Mouse (Mus musculus) liver, embryonic 15.5 days (tissue): Measurements from ENCODE around the gene Fgl2. TPM values are rescaled to one million over a fixed set of nuclear protein-coding genes. Genes with fewer than 3 reads are reported as not detected.

Experiments
- ATAC-seq: fragments of 200-750 bp; cut with Nextera tagmentation; 2 replicates; pipeline ENCODE4 v1.8.0; 2017; ENCODE audit warnings: moderate number of reproducible peaks, mild to moderate bottlenecking, moderate library complexity; ENCODE audit not compliant: insufficient read depth
- H3K27ac ChIP-seq: fragments of 300-500 bp; sonication (generic); replicated peaks from 2 replicates; pipeline ENCODE4 v1.5.1; 2015; ENCODE audit warnings: mild to moderate bottlenecking, inconsistent platforms
- H3K27me3 ChIP-seq: fragments of 300-500 bp; sonication (generic); 2 replicates; pipeline ENCODE4 v1.6.1; 2015; ENCODE audit warnings: mild to moderate bottlenecking, inconsistent platforms
- H3K36me3 ChIP-seq: fragments of 300-500 bp; sonication (generic); replicated peaks from 2 replicates; pipeline ENCODE4 v1.6.1; 2015; ENCODE audit warnings: moderate library complexity, mild to moderate bottlenecking, inconsistent platforms
- H3K4me1 ChIP-seq: fragments of 300-500 bp; sonication (generic); replicated peaks from 2 replicates; pipeline ENCODE4 v1.6.1; 2015; ENCODE audit warnings: inconsistent platforms
- H3K4me2 ChIP-seq: fragments of 300-500 bp; sonication (generic); 2 replicates; pipeline ENCODE4 v1.6.1; 2015; ENCODE audit warnings: moderate library complexity, mild to moderate bottlenecking, inconsistent platforms
- H3K4me3 ChIP-seq: fragments of 300-500 bp; sonication (generic); replicated peaks from 2 replicates; pipeline ENCODE4 v1.5.1; 2015; ENCODE audit warnings: mild to moderate bottlenecking, inconsistent platforms
- H3K9ac ChIP-seq: fragments of 300-500 bp; sonication (generic); 2 replicates; pipeline ENCODE4 v1.6.1; 2015; ENCODE audit warnings: moderate library complexity, mild to moderate bottlenecking, inconsistent platforms
- H3K9me3 ChIP-seq: fragments of 300-500 bp; sonication (generic); replicated peaks from 2 replicates; pipeline ENCODE4 v1.6.1; 2016; ENCODE audit warnings: inconsistent platforms
- WGBS: fragments of 180-500 bp; shearing (Covaris S2); methylation state at CpG from one replicate; pipeline ENCODE4 v1.1.7; 2015; ENCODE audit warnings: mixed read lengths; ENCODE audit not compliant: insufficient replicate concordance; 5-methylcytosine and 5-hydroxymethylcytosine counted together
- polyA plus RNA-seq: library from polyadenylated mRNA; unstranded; fragments of >200 nt; fragmentation: Nextera tagmentation; extraction: Ambion mirVana; gene quantifications from 2 replicates; pipeline ENCODE4 v1.2.1, GENCODE M21; 2015

The Fgl2 gene
- polyA plus RNA-seq, 1 experiment from 2014 or later: 2.7 TPM

- no peak for ATAC-seq
- no peak overlapping the region for H3K4me3 ChIP-seq
- no peak overlapping the region for H3K9ac ChIP-seq
- H3K4me2 ChIP-seq: no peak overlapping the region
- no peaks in the 10 kb centered on the region for H3K27me3 ChIP-seq
- H3K4me1 ChIP-seq: no peaks in the 10 kb centered on the region
- H3K36me3 ChIP-seq: no peaks in the 10 kb centered on the region
- WGBS: 39% methylated on average over 4 of the region's 4 CpGs
- no peak overlapping the region for H3K27ac ChIP-seq
- no peaks in the 10 kb centered on the region for H3K9me3 ChIP-seq
Measured at GRCm38 (mm10) chr5:21366338-21367053, 5.9 kb upstream of the Fgl2 start.

GRCm38 (mm10) chr5:21367514-21367913 lies 4.9 kb upstream of the Fgl2 start:
- peaks cover 3% of the 10 kb centered on the region for H3K27me3 ChIP-seq
- no peak overlapping the region for H3K27ac ChIP-seq
- no peak for ATAC-seq
- no peak overlapping the region for H3K4me2 ChIP-seq
- no peaks in the 10 kb centered on the region for H3K4me1 ChIP-seq
- no peak overlapping the region for H3K9ac ChIP-seq
- 31% methylated on average over 2 of the region's 2 CpGs for WGBS
- no peak overlapping the region for H3K4me3 ChIP-seq
- H3K9me3 ChIP-seq: no peaks in the 10 kb centered on the region
- no peaks in the 10 kb centered on the region for H3K36me3 ChIP-seq

- no peak for ATAC-seq
- WGBS: 54% methylated on average over 5 of the region's 5 CpGs
Measured at GRCm38 (mm10) chr5:21370218-21370947, 2.1 kb upstream of the Fgl2 start.

GRCm38 (mm10) chr5:21371920-21372319 lies 522 bp upstream of the Fgl2 start:
- Histone ChIP-seq H3K27me3 (peaks cover 13% of the 10 kb centered on the region), H3K4me1 (no peaks in the 10 kb centered on the region), H3K4me3 (no peak overlapping the region), H3K4me2 (peak overlapping the region; percentile 59; the same call in 1 of the 2 replicates), H3K36me3 (no peaks in the 10 kb centered on the region), H3K9ac (no peak overlapping the region), H3K27ac (no peak overlapping the region), H3K9me3 (no peaks in the 10 kb centered on the region)
- 33% methylated on average over 5 of the region's 5 CpGs for WGBS
- no peak for ATAC-seq

More at GRCm38 (mm10) chr5:21370218-21370947, 2.1 kb upstream of the Fgl2 start:
- Histone ChIP-seq H3K9ac (no peak overlapping the region), H3K36me3 (no peaks in the 10 kb centered on the region), H3K4me2 (no peak overlapping the region), H3K4me1 (no peaks in the 10 kb centered on the region), H3K9me3 (no peaks in the 10 kb centered on the region), H3K27ac (no peak overlapping the region), H3K27me3 (peaks cover 13% of the 10 kb centered on the region), H3K4me3 (no peak overlapping the region)

- Histone ChIP-seq H3K4me1 (no peaks in the 10 kb centered on the region), H3K9me3 (no peaks in the 10 kb centered on the region), H3K27ac (no peak overlapping the region), H3K4me3 (peak overlapping the region; percentile 50), H3K27me3 (peaks cover 13% of the 10 kb centered on the region), H3K36me3 (no peaks in the 10 kb centered on the region), H3K9ac (no peak overlapping the region), H3K4me2 (peak overlapping the region; percentile 59)
- no peak for ATAC-seq
- WGBS: 46% methylated on average over 7 of the region's 7 CpGs
Measured at GRCm38 (mm10) chr5:21373180-21373518, 707 bp downstream of the Fgl2 start.

GRCm38 (mm10) chr5:21376935-21377334 lies 4.5 kb downstream of the Fgl2 start:
- Histone ChIP-seq H3K27me3 (peaks cover 13% of the 10 kb centered on the region), H3K36me3 (no peaks in the 10 kb centered on the region), H3K4me3 (no peak overlapping the region), H3K9me3 (no peaks in the 10 kb centered on the region), H3K9ac (no peak overlapping the region), H3K4me2 (no peak overlapping the region), H3K4me1 (no peaks in the 10 kb centered on the region), H3K27ac (no peak overlapping the region)
- 88% methylated on average over 4 of the region's 4 CpGs for WGBS
- ATAC-seq: no peak

- Histone ChIP-seq H3K27me3 (0 out of 2 replicates have a peak, but pooled peaks cover 2% of the 10 kb centered on the region), H3K4me1 (no peaks in the 10 kb centered on the region; the same call in 1 of the 2 replicates), H3K27ac (no peak overlapping the region), H3K4me3 (no peak overlapping the region), H3K36me3 (no peaks in the 10 kb centered on the region), H3K4me2 (no peak overlapping the region), H3K9ac (no peak overlapping the region), H3K9me3 (no peaks in the 10 kb centered on the region)
- ATAC-seq: no peak
- WGBS: 38% methylated on average over 2 of the region's 2 CpGs
Measured at GRCm38 (mm10) chr5:21378397-21378796, 6.0 kb downstream of the Fgl2 start.

- no peaks in the 10 kb centered on the region for H3K9me3 ChIP-seq
- 46% methylated on average over 6 of the region's 6 CpGs for WGBS
- H3K9ac ChIP-seq: no peak overlapping the region
- no peak overlapping the region for H3K27ac ChIP-seq
- H3K4me1 ChIP-seq: peaks cover 5% of the 10 kb centered on the region; the same call in 1 of the 2 replicates
- no peaks in the 10 kb centered on the region for H3K27me3 ChIP-seq
- no peak overlapping the region for H3K4me2 ChIP-seq
- no peaks in the 10 kb centered on the region for H3K36me3 ChIP-seq
- no peak for ATAC-seq
- no peak overlapping the region for H3K4me3 ChIP-seq
Measured at GRCm38 (mm10) chr5:21381986-21382385, 9.5 kb downstream of the Fgl2 start.

- no peaks in the 10 kb centered on the region for H3K9me3 ChIP-seq
- H3K4me2 ChIP-seq: no peak overlapping the region
- no peaks in the 10 kb centered on the region for H3K27me3 ChIP-seq
- H3K4me1 ChIP-seq: peaks cover 5% of the 10 kb centered on the region; the same call in 1 of the 2 replicates
- no peak overlapping the region for H3K27ac ChIP-seq
- 47% methylated on average over 6 of the region's 6 CpGs for WGBS
- H3K36me3 ChIP-seq: no peaks in the 10 kb centered on the region
- H3K4me3 ChIP-seq: no peak overlapping the region
- H3K9ac ChIP-seq: no peak overlapping the region
- no peak for ATAC-seq
Measured at GRCm38 (mm10) chr5:21382678-21383077, 10.2 kb downstream of the Fgl2 start.

- Histone ChIP-seq H3K4me2 (no peak overlapping the region), H3K27me3 (no peaks in the 10 kb centered on the region), H3K9me3 (no peaks in the 10 kb centered on the region), H3K4me3 (no peak overlapping the region), H3K36me3 (no peaks in the 10 kb centered on the region), H3K27ac (no peak overlapping the region), H3K4me1 (peaks cover 5% of the 10 kb centered on the region; the same call in 1 of the 2 replicates), H3K9ac (no peak overlapping the region)
- 34% methylated on average over 14 of the region's 14 CpGs for WGBS
- ATAC-seq: no peak
Measured at GRCm38 (mm10) chr5:21383392-21384251, 11.2 kb downstream of the Fgl2 start.
